Mouse (Mus musculus) adrenal gland, adult 18-20 months (tissue): ENCODE data around the gene Ptma. TPM values are rescaled to one million over a fixed set of nuclear protein-coding genes. Genes with fewer than 3 reads are reported as not detected.
"Not testable (repeated sequence)": the region's sequence is repeated elsewhere in the genome, so short reads cannot be mapped to it uniquely, and the experiment has no call there.

Source experiments
- DNase-seq, 2 experiments: peaks; one replicate each; pipeline ENCODE4 v3.0.0; 2021 to 2022; ENCODE audit warnings: low spot score in 2 of 2
- total RNA-seq, 2 experiments: library from RNA; stranded (reverse); gene quantifications; 1 replicate in 1 of 2; 2 replicates in 1 of 2; pipeline ENCODE4 v1.2.3; 2021

Ptma gene
- total RNA-seq, 2 experiments from 2014 or later, result 463 to 486 TPM

- DNase-seq, result no peak
Measured at GRCm38 (mm10) chr1:86538383-86538782, 11.9 kb downstream of the Ptma start.

- DNase-seq, result not testable (repeated sequence)
Measured at GRCm38 (mm10) chr1:86539583-86539982, 13.1 kb downstream of the Ptma start.

- no peak for DNase-seq
Measured at GRCm38 (mm10) chr1:86542584-86542983, 16.1 kb downstream of the Ptma start.

GRCm38 (mm10) chr1:86546797-86547196 is 20.3 kb downstream of the Ptma start:
- no peak for DNase-seq

GRCm38 (mm10) chr1:86551299-86551698 is 24.8 kb downstream of the Ptma start:
- no peak for DNase-seq

- DNase-seq, result no peak
Measured at GRCm38 (mm10) chr1:86551877-86552276, 25.4 kb downstream of the Ptma start.

GRCm38 (mm10) chr1:86555665-86556064 is 29.1 kb downstream of the Ptma start:
- no peak for DNase-seq

- DNase-seq, result no peak
Measured at GRCm38 (mm10) chr1:86557872-86558271, 31.3 kb downstream of the Ptma start.

GRCm38 (mm10) chr1:86559232-86559631 is 32.7 kb downstream of the Ptma start:
- DNase-seq, result no peak

GRCm38 (mm10) chr1:86562663-86563062 is 36.1 kb downstream of the Ptma start:
- no peak for DNase-seq

GRCm38 (mm10) chr1:86568409-86568808 is 41.9 kb downstream of the Ptma start:
- no peak for DNase-seq

- no peak for DNase-seq
Measured at GRCm38 (mm10) chr1:86569292-86569860, 42.9 kb downstream of the Ptma start.

GRCm38 (mm10) chr1:86571381-86571780 is 44.9 kb downstream of the Ptma start:
- no peak for DNase-seq

GRCm38 (mm10) chr1:86571941-86572340 is 45.4 kb downstream of the Ptma start:
- no peak for DNase-seq

Other genes starting within 250 kb of the Ptma start
- under 1 TPM in 1 of 2 experiments, not detected in 1; 0.54 TPM for gene B3gnt7, start 223.9 kb upstream of the Ptma start, total RNA-seq
- 100 to 1,000 TPM; 158 to 212 TPM for gene Ncl, start 167.3 kb upstream of the Ptma start, total RNA-seq
- not detected for gene Nmur1, start 100.5 kb upstream of the Ptma start, total RNA-seq
- gene Tex44, start 100.4 kb upstream of the Ptma start, total RNA-seq, result not detected
- gene Pde6d, start 55.9 kb downstream of the Ptma start, total RNA-seq, result 10 to 100 TPM; 25.3 to 26.0 TPM
- 10 to 100 TPM in 1 of 2 experiments, 1 to 10 TPM in 1; 9.9 to 12.6 TPM for gene Cops7b, start 56.2 kb downstream of the Ptma start, total RNA-seq
- gene Nppc, start 143.8 kb downstream of the Ptma start, total RNA-seq, result under 1 TPM in 1 of 2 experiments, not detected in 1; 0.40 TPM
- gene Dis3l2, start 177.1 kb downstream of the Ptma start, total RNA-seq, result 10 to 100 TPM; 12.5 to 14.2 TPM